Mouse (Mus musculus) erythroblast, adult 5-6 weeks (primary cell): Measurements from ENCODE around the gene Celf1. TPM values are rescaled to one million over a fixed set of nuclear protein-coding genes. Genes with fewer than 3 reads are reported as not detected.
A peak's percentile ranks its signal among the peaks of the same experiment; 100 is the strongest.
"Not testable (repeated sequence)": the region's sequence is repeated elsewhere in the genome, so short reads cannot be mapped to it uniquely, and the experiment has no call there.

ENCODE experiments used
- ATAC-seq: replicated peaks from 2 replicates; pipeline ENCODE4 v1.8.0; 2016; ENCODE audit warnings: moderate number of reproducible peaks, mild to moderate bottlenecking, moderate TSS enrichment, inconsistent platforms; ENCODE audit not compliant: poor library complexity, low FRiP score, severe bottlenecking
- total RNA-seq, 2 experiments: library from RNA; stranded (forward) in 1 of 2; stranded (reverse) in 1 of 2; fragments of 150-400 nt in 1 of 2; fragments of 200-764, 138-1000 nt in 1 of 2; gene quantifications; 2 replicates each; pipeline versions ENCODE4 v1.2.3 to v1.2.4; 2015 to 2017; ENCODE audit warnings: low replicate concordance in 2 of 2

Gene Celf1
- total RNA-seq, 2 experiments from 2014 or later: 25.4 to 31.9 TPM

GRCm38 (mm10) chr2:91015386-91015785, 75.2 kb downstream of the Celf1 start:
- ATAC-seq: no peak

DNA sequence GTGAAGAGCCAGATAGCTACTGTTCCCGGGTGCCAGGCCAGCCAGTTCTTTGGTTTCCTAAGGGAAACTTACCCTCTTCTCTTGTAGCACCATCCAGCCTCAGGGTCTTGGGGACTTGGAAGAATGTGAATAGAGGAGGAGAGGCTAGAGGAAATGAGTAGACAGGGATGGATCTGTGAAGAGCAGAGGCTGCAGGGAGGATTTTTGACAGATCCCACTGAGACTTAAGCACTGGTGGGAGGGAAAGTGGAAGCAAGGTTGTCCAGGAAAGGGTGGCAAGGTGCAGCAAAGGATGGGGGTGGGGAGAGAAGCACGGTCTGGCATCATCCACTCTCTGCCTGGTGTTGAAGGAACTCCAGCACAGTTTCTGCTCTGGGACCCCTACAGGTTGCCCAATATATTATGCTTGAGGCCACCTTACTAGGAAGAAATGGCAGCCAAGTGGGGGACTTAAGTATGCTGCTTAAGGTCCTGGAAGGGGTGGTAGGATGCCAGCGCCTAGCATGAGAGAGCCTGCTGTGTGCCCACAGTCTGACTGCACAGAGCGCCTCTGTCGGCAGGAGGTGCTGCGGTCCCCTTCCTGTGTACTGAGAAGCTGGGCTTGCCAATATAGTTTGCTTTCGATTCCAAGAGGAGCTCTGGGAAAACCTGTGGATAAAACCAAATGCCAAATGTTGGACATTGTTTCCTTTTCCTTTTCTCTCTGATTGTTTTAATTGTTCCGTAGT, 78.0 kb downstream of the Celf1 start:
- ATAC-seq: no peak

DNA sequence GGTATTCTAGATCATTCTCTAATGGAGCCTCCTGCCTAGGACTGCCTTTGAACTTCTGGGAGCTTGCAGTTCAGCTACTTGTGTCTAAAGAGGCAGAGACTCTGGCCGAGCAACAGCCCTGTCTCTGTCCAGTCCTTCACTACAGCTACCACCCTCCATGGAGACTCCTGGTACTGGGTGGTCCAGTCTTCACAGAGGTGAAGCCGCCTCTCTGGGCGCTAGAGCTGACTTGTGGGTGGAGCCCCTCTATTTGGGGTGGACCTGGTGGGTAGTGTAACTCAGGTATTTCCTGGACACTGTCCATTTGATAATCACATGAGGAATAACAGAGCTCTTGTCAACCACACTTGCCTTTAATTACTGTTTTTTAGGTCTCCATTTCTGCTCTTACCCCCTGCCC, 79.7 kb downstream of the Celf1 start:
- ATAC-seq: no peak

GRCm38 (mm10) chr2:91022266-91022665, 82.1 kb downstream of the Celf1 start:
- ATAC-seq: not testable (repeated sequence)

GRCm38 (mm10) chr2:91023131-91023530, 82.9 kb downstream of the Celf1 start:
- ATAC-seq: no peak

DNA sequence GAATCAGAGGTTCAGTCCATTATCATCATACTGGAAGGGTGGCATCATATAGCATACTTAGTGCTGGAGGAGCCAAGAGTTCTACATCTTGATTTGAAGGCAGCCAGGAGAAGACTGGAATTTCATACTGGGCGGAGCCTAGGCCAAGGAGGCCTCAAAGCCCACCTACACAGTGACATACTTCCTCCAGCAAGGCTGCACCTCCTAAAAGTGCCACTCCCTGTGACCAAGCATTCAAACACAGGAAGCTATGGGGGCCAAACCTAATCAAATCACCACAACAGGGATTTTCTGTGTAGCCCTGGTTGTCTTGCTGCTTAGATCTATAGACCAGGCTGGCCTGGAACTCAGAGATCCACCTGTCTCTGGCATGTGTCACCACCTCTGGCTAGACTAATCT, 83.8 kb downstream of the Celf1 start:
- ATAC-seq: no peak

GRCm38 (mm10) chr2:91025081-91025516, 84.9 kb downstream of the Celf1 start:
- no peak for ATAC-seq

GRCm38 (mm10) chr2:91026491-91026890, 86.3 kb downstream of the Celf1 start:
- peak; percentile 76 for ATAC-seq

DNA sequence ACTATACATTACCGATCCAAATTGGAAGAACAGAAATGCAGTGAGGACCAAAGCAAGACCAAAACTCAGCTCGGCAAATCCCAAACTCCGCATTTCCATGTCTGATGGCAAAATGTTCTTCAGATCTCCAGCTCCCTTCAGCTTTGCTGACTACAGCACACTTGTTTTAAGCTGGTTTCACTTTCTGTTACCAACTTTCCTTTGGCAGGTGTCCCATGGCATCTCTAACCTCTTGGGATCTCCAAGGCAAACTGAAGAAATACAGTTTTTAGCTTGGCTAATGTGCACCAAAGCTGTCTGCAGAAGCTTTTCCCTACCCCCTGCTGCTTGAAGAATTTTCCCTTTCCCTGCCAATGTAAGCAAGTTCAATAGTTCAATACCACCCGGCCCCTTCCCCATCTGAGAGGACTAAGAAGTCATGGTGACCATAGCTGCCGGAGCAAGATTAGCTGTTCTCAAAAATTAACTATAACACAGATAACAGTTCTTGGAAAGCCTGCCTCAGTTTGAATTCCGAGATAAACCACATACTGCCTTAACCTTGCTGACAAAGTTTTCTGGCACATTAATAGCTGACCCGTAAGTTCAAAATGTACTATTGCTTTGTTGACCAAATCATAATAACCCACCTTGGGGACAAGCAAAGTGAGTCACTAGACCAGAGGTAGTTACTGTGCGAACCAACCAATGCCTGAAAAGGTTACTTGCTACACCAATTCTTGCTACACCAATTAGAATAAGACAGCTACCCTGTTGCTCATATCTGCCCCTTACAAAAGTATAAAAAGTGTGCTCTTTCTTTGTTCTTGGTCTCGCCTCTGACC, 87.4 kb downstream of the Celf1 start:
- peak; percentile 42; the same call in 1 of the 2 replicates for ATAC-seq

DNA sequence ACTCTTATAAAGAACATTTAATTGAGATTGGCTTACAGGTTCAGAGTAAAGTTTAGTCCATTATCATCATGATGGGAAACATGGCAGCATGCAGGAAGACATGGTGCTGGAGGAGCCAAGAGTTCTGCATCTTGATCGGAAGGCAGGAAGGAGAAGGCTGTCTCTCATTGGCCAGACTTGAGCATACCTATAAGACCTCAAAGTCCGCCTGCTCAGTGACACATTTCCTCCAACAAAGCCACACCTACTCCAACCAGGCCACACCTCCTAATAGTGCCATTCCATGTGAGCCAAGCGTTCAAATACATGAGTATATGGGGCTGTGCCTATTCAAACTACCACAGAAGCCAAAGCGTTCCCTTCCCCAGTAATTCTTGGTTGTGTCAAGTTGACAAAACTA, 91.0 kb downstream of the Celf1 start:
- no peak for ATAC-seq

DNA sequence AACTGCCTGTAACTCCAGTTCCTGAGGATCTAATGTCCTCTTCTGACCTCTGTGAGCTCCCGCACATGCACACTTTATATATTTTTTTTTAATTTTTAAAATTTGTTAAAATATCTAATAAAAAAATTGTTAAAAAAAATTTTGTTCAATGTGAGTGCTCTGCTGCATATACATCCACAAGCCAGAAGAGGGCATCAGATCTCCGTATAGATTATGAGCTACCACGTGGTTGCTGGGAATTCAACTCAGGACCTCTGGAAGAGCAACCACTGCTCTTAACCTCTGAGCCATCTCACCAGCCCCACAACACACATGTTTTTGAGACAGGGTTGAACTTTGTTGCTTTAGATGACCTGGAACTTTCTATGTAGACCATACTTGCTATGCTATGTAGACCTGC, 92.8 kb downstream of the Celf1 start:
- no peak for ATAC-seq

- no peak for ATAC-seq
These were observed 95.2 kb downstream of the Celf1 start, which contains the start of gene Rapsn for GRCm38 (mm10) chr2:91035385-91035784. Gene Rapsn, plus strand, starts transcription at chr2:91035620.

- ATAC-seq: no peak
These were observed 101.6 kb downstream of the Celf1 start for GRCm38 (mm10) chr2:91041786-91042185.

- no peak for ATAC-seq
These were observed 102.6 kb downstream of the Celf1 start for GRCm38 (mm10) chr2:91042651-91043398.

DNA sequence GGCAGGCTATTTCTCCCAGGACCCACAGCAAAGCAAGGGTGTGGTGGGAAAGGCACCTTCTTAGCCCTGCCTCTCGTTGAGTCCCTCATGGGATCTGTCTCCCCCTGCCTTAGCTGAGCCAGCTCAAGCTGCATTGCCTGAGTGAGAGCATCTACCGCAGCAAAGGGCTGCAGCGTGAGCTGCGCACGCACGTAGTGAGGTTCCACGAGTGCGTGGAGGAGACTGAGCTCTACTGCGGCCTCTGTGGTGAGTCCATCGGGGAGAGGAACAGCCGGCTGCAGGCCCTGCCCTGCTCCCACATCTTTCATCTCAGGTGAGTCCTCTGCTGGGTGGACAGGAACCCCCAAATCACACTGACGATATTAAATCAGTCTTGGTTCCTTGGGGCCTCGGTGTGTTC, 104.5 kb downstream of the Celf1 start:
- no peak for ATAC-seq

DNA sequence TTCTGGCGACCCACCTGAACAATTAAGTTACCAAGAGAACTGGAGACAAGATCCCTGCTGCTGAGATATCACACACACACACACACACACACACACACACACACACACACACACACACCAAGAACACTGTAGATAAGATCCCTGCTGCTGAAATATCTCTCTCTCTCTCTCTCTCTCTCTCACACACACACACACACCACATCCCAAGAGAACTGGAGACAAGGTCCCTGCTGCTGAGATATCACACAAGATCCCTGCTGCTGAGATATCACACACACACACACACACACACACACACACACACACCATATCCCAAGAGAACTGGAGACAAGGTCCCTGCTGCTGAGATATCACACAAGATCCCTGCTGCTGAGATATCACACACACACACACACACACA, 105.6 kb downstream of the Celf1 start:
- ATAC-seq: not testable (repeated sequence)

DNA sequence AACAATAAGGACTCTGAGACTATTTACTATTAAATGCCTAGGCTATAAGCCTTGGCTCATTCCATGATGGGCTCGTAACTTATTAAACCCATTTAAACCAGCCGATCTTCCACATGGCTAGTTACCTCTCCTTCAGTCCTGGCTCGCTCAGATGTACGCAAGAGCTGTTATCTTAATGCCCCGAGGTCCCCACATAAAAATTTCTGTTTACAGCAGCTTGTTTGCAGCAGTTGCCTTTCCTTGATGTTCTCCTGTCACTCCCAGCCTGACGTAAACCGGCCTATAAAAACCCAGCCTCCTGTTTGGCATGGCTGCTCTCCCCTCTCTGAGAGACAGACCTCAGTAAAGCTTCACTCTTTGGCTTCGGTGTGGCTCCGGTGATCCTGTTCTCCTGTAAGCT, 107.2 kb downstream of the Celf1 start:
- ATAC-seq: no peak

GRCm38 (mm10) chr2:91051917-91052316, 111.7 kb downstream of the Celf1 start:
- no peak for ATAC-seq

DNA sequence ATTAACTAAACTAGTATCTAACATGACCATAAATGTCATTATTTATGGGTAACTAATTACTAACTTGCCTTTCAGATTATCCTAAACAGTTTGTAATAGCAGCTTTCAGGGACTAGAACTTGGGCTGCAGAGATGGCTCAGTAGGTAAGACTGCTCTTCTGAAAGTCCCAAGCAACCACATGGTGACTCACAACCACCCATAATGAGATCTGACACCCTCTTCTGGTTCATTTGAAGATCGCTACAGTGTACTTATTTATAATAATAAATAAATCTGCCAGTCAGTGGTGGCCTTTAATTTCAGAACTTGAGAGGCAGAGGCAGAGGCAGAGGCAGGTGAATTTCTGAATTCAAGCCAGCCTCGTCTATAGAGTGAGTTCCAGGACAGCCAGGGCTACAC, 112.6 kb downstream of the Celf1 start:
- no peak for ATAC-seq

DNA sequence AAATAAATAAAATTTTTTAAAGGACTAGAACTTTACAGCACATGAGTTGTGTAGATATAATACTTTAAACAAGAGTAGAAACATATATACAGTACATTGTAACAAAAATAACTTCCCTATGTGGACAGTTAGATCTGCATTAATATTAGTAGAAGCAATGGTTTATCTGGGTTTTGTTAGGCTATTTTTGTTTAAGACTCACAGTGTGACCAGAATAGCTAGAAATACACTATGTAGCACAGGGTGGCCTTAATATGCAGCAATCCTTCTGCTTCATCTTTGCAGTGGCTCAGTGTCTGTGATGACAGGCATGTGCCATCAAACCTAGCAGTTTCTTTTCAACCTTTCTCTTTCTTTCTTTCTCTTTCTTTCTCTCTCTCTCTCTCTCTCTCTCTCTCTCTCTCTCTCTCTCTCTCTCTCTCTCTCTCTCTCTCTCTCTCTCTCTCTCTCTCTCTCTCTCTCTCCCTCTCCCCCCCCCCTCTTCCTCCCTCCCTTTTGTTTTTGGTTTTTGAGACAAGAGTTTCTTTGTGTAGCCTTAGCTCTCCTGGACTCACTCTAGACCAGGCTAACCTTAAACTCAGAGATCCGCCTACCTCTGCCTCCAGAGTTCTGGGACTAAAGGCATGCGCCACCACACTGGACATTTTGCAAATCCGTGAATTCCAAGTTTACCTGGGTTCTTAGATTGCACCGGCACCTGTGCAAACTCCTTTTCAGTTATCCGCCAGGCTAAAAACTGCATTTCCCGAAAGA, 113.2 kb downstream of the Celf1 start:
- no peak for ATAC-seq
